Mouse (Mus musculus) cerebral cortex, adult 2 months (tissue): Measurements from ENCODE around the gene Gh.

Source experiments
- WGBS: fragments of 180-500 bp; shearing (Covaris S2); methylation state at CpG from one replicate; pipeline ENCODE4 v1.1.7; 2018; 5-methylcytosine and 5-hydroxymethylcytosine counted together

The Gh gene

GRCm38 (mm10) chr11:106269060-106269431, 32.6 kb downstream of the Gh start:
- WGBS: 36% methylated on average over 3 of the region's 3 CpGs

DNA sequence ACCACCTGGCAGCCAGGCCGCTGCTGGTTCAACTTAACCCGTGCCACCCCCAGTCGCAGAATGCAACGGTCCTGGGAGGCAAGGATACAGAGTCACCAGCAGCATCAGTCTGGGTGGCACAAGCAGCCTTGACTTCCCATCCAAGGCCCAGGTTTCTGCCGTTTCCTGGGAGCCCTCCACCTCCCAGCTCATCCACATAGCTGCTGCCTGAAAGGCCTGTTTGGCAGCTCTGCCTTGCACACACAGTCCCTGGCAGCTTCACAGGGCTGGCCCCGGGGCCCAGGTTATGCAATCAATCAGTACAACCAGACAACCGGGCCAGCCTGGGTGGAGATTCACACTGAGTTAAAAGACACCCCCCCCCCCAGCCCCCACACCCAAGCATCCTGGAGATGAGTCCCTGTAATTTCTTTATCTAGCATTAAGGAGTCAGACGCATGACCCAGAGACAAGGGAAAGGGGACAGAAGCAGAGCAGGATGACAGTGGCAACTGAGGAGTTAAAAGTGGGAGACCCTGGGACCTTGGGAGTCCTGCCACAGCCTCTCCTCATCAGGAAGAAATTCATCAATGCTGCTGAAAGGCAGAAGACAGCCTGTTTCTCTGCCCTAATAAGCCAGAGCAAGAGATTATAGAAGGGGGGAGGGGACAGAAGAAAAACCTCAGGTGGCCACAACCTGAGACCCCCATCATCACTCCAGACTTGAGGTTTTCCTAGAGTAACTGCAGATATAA, 33.2 kb downstream of the Gh start:
- 43% methylated on average over 8 of the region's 8 CpGs for WGBS

GRCm38 (mm10) chr11:106267871-106268270, 33.8 kb downstream of the Gh start:
- WGBS: 91% methylated on average over 5 of the region's 5 CpGs

- WGBS: 59% methylated on average over 15 of the region's 15 CpGs
Measured at GRCm38 (mm10) chr11:106267311-106267852, 34.3 kb downstream of the Gh start.

GRCm38 (mm10) chr11:106266431-106266830, 35.2 kb downstream of the Gh start:
- WGBS: 89% methylated on average over 10 of the region's 10 CpGs

- 91% methylated on average over 4 of the region's 4 CpGs for WGBS
Measured at GRCm38 (mm10) chr11:106265570-106265969, 36.1 kb downstream of the Gh start.

DNA sequence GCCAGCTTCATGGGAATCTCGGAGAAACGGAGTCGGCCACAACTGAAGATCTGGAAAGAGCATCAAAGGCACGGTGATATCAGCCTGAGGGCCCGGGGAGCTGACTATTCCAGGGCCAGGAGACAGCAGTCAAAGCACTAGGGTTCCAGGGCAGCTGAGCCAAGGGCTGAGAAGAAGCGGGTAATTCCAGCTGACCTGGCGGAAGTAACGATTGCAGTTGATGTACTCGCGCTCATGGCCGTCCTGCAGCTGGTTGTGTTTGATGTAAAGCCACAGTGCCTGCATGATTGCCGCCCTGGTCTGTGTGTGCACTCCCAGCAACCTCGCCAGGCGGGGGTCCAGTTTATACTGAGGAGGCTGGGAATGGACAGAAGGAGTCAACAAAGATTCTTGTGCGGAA, 36.7 kb downstream of the Gh start:
- 91% methylated on average over 15 of the region's 15 CpGs for WGBS

DNA sequence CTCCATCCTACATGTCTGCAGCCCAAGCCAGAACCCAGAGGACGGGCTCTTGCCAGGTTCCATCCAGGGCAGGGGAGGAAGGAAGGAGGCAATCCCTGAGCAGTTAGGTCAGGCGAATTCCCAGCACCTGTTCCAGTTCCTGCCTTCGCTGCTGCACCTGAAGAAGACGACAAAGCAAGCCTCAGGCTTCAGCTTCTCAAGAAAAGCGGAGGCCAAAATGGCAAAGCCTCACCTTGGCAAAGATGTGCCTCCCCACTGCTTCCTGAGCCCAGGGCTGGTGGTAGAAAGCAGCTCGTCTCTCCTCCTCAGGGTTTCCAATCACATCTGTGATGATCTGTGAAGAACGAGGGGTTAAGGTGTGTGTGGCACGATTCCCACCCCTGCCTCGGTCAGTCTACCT, 37.7 kb downstream of the Gh start:
- WGBS: 81% methylated on average over 9 of the region's 9 CpGs

DNA sequence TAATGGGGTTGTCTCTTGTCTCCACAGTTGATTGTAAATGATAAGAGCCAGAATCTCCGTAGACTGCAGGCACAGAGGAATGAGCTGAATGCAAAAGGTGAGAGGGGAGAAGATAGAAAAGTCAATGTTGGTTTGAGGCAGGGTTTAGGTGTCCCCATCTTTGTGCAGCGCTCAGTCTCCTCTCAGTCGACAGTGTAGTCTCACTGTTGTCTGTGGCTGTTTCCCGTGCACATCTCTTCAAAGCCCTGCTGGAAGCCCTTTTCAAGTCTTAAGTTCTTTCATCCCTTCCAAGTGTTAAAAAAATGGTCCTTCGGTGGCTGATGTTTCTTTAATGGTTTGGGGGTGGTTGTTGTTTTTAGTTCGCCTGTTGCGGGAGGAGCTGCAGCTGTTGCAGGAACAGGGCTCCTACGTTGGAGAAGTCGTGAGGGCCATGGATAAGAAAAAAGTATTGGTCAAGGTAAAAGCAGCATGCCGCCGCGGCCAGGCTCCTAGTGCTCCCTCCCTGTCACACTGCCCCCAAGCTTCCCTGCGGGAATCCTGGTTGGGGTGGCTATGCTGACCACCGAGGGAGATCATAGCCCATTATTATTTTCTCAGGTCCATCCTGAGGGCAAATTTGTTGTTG, 40.7 kb downstream of the Gh start:
- 49% methylated on average over 14 of the region's 14 CpGs for whole genome bisulfite sequencing

DNA sequence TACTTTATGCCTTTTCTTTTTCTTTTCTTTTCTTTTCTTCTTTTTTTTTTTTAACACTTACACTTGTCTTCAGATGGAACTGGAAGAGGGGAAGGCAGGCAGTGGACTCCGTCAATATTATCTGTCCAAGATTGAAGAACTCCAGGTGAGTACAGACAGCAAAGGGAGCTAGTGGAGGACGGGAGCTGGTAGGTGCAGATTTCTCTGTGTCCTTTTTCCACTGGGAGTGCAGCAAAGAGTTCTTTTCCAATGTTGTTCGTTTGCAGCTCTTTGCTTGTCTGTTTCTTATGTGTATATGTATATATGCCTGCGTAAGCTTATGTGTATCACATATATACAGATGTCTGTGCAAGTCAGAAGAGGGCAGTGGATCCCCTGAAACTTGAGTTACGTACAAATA, 44.9 kb downstream of the Gh start:
- 55% methylated on average over 5 of the region's 5 CpGs for WGBS

DNA sequence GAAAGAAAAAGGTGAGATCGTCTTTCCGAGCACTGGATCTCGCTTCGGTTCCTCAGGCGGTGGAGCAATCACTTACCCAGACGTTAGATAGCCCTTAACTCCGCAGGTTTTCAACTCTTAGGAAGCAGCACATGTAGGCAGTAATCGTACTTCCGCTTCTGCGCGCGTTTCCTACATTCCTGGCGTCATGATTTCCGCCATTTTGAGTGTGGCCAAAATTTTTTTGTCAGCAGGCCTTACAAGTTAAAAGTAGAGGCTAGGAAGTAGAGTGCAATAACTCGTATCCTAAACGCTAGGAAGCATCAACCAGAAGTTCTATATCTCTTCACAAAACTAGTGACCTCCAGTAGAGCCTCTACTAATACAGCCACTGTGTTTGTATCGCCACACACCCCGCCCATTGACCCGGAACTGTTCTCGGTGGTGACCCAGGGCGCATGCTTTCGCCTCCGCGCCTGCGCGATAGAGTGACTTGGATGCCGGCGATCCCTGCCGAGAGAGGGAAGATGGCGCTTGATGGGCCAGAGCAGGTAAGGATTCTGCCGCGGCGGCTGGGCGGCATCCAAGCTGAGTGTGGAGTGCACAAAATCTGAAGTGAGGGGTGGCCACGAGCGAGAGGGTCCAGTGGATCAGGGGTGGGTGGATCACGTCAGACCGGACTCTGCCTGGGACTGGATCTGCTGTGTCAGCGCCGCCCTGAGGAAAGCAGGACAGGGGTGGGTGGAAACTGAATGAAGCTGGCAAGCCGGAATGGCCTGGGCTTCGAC, 45.8 kb downstream of the Gh start, which contains the start of the genes Ftsj3 and Psmc5:
Gene Ftsj3, minus strand, starts transcription at position 395 of the 767 bp plus-strand sequence.
Gene Psmc5, plus strand, starts transcription at position 470 of the 767 bp plus-strand sequence.
- under 1% methylated on average over 42 of the region's 42 CpGs for WGBS

- WGBS: under 1% methylated on average over 22 of the region's 22 CpGs
Measured at GRCm38 (mm10) chr11:106255174-106255573, 46.5 kb downstream of the Gh start.

DNA sequence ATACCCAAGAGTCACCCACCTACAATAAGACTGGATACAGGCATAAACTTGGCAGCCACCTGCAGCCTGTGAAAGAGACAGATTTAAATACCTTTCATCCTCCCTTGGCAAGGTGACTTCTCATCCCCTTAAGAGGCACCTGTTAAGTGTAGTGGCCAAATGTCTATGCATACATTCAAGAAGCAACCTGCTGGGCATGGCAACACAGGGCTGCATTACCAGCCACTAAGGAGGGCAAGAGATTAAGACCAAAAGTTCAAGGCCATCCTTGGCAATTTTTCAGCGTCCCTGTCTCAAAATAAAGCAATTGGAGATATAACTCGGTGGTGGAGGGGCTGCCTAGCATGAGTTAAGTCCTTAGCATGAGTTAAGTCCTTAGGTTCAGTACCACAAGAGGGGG, 46.9 kb downstream of the Gh start:
- WGBS: 14% methylated on average over 2 of the region's 2 CpGs
